Mouse (Mus musculus): Measurements from ENCODE around the gene Zranb1. TPM values are rescaled to one million over a fixed set of nuclear protein-coding genes. Genes with fewer than 3 reads are reported as not detected.

The Zranb1 gene
- polyA plus RNA-seq, 1 experiment: 5.4 TPM

- H3K4me3 ChIP-seq (ENCODE audit: insufficient read depth, poor library complexity, severe bottlenecking): no peak overlapping the region
- H3K27me3 ChIP-seq (ENCODE audit: control insufficient read depth, insufficient read depth, insufficient read length): no peaks in the 10 kb centered on the region
- H3K79me2 ChIP-seq (ENCODE audit: control insufficient read depth, insufficient read depth): peaks cover 18% of the 10 kb centered on the region
- H3K79me3 ChIP-seq (ENCODE audit: low read depth): no peaks in the 10 kb centered on the region
- H3ac ChIP-seq (ENCODE audit: control insufficient read depth, insufficient read length, low read depth): no peak overlapping the region
- TF ChIP-seq MAX (IDR thresholded peaks at IDR 0.05): no peak
- no peak for TF ChIP-seq CTCF (IDR thresholded peaks at IDR 0.05; ENCODE audit: control insufficient read depth, insufficient read depth, insufficient read length)
- no peak for TF ChIP-seq MYOG (IDR thresholded peaks at IDR 0.05; ENCODE audit: control insufficient read depth, extremely low read depth, insufficient read length)
- no peak for TF ChIP-seq CEBPB (IDR thresholded peaks at IDR 0.05; ENCODE audit: low read depth)
- no peak for TF ChIP-seq FOSL1 (IDR thresholded peaks at IDR 0.05; ENCODE audit: insufficient read depth, low read length, poor library complexity, severe bottlenecking)
- no peak for TF ChIP-seq MYOD1 (IDR thresholded peaks at IDR 0.05; ENCODE audit: control insufficient read depth, insufficient read length, low read depth)
- TF ChIP-seq USF1 (IDR thresholded peaks at IDR 0.05; ENCODE audit: low read depth): no peak
- peaks cover 38% of the 10 kb centered on the region for H3K36me3 ChIP-seq (ENCODE audit: control insufficient read depth, insufficient read depth)
Observed at GRCm38 (mm10) chr7:132998639-132999038, 67.7 kb downstream of the Zranb1 start.

DNA sequence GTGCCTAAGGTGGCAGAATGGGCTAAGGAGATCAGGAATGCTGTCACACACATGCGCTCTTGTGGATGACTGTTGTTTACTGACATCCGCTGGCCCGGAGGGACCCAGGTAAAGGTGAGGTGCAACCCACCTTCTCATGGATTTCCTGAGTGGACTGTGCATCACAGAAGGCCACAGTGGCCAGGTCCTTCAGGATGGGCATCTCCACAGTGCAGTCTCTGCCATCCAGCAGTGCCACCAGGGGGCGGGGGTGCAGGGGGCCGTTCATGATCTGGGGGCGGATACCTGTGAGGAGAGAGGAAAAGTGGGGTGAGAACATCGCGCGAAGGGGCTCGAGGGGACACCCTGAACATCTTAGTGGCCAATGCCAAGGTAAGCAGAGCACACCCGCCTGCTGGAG lies 68.1 kb downstream of the Zranb1 start:
- H3K79me3 ChIP-seq (ENCODE audit: low read depth): no peaks in the 10 kb centered on the region
- peaks cover 18% of the 10 kb centered on the region for H3K79me2 ChIP-seq (ENCODE audit: control insufficient read depth, insufficient read depth)
- H3K36me3 ChIP-seq (ENCODE audit: control insufficient read depth, insufficient read depth): peaks cover 34% of the 10 kb centered on the region
- no peak overlapping the region for H3K4me3 ChIP-seq (ENCODE audit: insufficient read depth, poor library complexity, severe bottlenecking)
- TF ChIP-seq MAX (IDR thresholded peaks at IDR 0.05) (no peak), MYOG (IDR thresholded peaks at IDR 0.05; ENCODE audit: control insufficient read depth, extremely low read depth, insufficient read length) (no peak), CEBPB (IDR thresholded peaks at IDR 0.05; ENCODE audit: low read depth) (no peak), CTCF (IDR thresholded peaks at IDR 0.05; ENCODE audit: control insufficient read depth, insufficient read depth, insufficient read length) (no peak), MYOD1 (IDR thresholded peaks at IDR 0.05; ENCODE audit: control insufficient read depth, insufficient read length, low read depth) (no peak), USF1 (IDR thresholded peaks at IDR 0.05; ENCODE audit: low read depth) (no peak), FOSL1 (IDR thresholded peaks at IDR 0.05; ENCODE audit: insufficient read depth, low read length, poor library complexity, severe bottlenecking) (no peak)
- no peak overlapping the region for H3ac ChIP-seq (ENCODE audit: control insufficient read depth, insufficient read length, low read depth)
- H3K27me3 ChIP-seq (ENCODE audit: control insufficient read depth, insufficient read depth, insufficient read length): no peaks in the 10 kb centered on the region

DNA sequence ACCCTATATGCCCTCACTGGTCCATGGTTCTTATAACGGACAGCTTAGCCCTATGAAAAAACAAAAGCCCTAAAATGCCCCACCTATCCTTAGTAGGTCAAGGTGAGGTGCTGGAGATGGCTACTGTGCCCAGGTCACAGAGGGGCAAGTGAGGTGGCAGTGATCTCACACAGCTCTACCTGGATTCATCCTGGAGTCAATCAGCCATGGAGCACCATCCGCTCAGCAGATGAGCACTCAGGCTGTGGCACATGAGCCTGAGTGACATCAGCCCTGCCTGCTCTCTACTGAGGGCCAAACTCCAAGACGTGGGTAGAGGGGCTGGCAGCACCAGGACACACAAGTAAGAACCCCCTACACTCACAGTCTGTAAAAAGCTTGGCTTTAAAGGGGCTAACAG lies 70.4 kb downstream of the Zranb1 start:
- H3K79me3 ChIP-seq (ENCODE audit: low read depth): peaks cover 4% of the 10 kb centered on the region
- H3ac ChIP-seq (ENCODE audit: control insufficient read depth, insufficient read length, low read depth): no peak overlapping the region
- H3K79me2 ChIP-seq (ENCODE audit: control insufficient read depth, insufficient read depth): peaks cover 37% of the 10 kb centered on the region
- peaks cover 22% of the 10 kb centered on the region for H3K36me3 ChIP-seq (ENCODE audit: control insufficient read depth, insufficient read depth)
- no peaks in the 10 kb centered on the region for H3K27me3 ChIP-seq (ENCODE audit: control insufficient read depth, insufficient read depth, insufficient read length)
- H3K4me3 ChIP-seq (ENCODE audit: insufficient read depth, poor library complexity, severe bottlenecking): no peak overlapping the region
- TF ChIP-seq CTCF (IDR thresholded peaks at IDR 0.05; ENCODE audit: control insufficient read depth, insufficient read depth, insufficient read length) (no peak), CEBPB (IDR thresholded peaks at IDR 0.05; ENCODE audit: low read depth) (no peak), FOSL1 (IDR thresholded peaks at IDR 0.05; ENCODE audit: insufficient read depth, low read length, poor library complexity, severe bottlenecking) (no peak), MYOD1 (IDR thresholded peaks at IDR 0.05; ENCODE audit: control insufficient read depth, insufficient read length, low read depth) (no peak), USF1 (IDR thresholded peaks at IDR 0.05; ENCODE audit: low read depth) (no peak)

DNA sequence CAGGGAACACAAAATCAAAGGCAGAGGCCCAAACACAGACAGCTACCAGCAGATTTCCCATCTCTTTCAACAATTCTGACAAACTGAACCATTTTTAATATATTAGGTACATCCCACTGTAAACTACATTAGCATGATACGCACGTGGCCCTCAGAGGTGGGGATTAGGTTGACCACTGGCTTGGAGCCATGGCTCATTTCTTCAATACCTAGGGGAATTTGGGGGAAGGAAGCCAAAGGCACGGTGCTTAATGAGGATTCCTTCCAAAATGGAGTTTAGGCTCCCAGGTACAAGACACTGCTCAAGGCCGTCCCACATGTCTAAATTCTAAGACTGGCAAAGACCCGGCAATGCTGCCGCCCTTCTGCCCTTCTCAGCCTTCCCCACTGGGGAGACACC lies 71.3 kb downstream of the Zranb1 start:
- peaks cover 14% of the 10 kb centered on the region for H3K36me3 ChIP-seq (ENCODE audit: control insufficient read depth, insufficient read depth)
- H3K27me3 ChIP-seq (ENCODE audit: control insufficient read depth, insufficient read depth, insufficient read length): no peaks in the 10 kb centered on the region
- no peak for TF ChIP-seq USF1 (IDR thresholded peaks at IDR 0.05; ENCODE audit: low read depth)
- no peak for TF ChIP-seq CEBPB (IDR thresholded peaks at IDR 0.05; ENCODE audit: low read depth)
- TF ChIP-seq MAX (IDR thresholded peaks at IDR 0.05): no peak
- H3K79me3 ChIP-seq (ENCODE audit: low read depth): peaks cover 5% of the 10 kb centered on the region
- H3K79me2 ChIP-seq (ENCODE audit: control insufficient read depth, insufficient read depth): peaks cover 44% of the 10 kb centered on the region
- H3K4me3 ChIP-seq (ENCODE audit: insufficient read depth, poor library complexity, severe bottlenecking): no peak overlapping the region
- no peak overlapping the region for H3ac ChIP-seq (ENCODE audit: control insufficient read depth, insufficient read length, low read depth)

DNA sequence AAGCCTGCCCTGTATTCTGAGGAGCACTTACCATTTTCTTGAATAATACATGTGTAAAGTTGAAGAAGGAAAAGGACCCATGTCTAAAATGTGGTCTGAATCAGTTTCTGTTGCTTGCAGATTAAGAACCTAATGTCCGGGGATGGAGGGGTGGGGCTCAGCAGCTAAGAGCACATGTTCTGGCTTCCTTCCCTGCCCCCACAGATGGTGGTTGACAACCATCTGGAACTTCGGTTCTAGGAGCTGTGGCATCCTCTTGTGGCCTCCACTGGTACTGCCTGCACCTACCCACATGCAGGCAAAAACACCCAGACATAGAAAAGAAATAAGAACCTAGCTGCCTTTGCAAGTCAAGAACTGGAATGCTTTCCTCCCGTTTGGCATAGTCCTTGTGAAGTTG lies 72.5 kb downstream of the Zranb1 start:
- Histone ChIP-seq H3K79me3 (ENCODE audit: low read depth) (peaks cover 6% of the 10 kb centered on the region), H3K36me3 (ENCODE audit: control insufficient read depth, insufficient read depth) (peaks cover 3% of the 10 kb centered on the region), H3K27me3 (ENCODE audit: control insufficient read depth, insufficient read depth, insufficient read length) (no peaks in the 10 kb centered on the region), H3K4me3 (ENCODE audit: insufficient read depth, poor library complexity, severe bottlenecking) (no peak overlapping the region), H3ac (ENCODE audit: control insufficient read depth, insufficient read length, low read depth) (no peak overlapping the region), H3K79me2 (ENCODE audit: control insufficient read depth, insufficient read depth) (peaks cover 52% of the 10 kb centered on the region)
- TF ChIP-seq CTCF (IDR thresholded peaks at IDR 0.05; ENCODE audit: control insufficient read depth, insufficient read depth, insufficient read length) (peak; percentile 54), CEBPB (IDR thresholded peaks at IDR 0.05; ENCODE audit: low read depth) (no peak), USF1 (IDR thresholded peaks at IDR 0.05; ENCODE audit: low read depth) (no peak), FOSL1 (IDR thresholded peaks at IDR 0.05; ENCODE audit: insufficient read depth, low read length, poor library complexity, severe bottlenecking) (no peak), MYOD1 (IDR thresholded peaks at IDR 0.05; ENCODE audit: control insufficient read depth, insufficient read length, low read depth) (no peak), MAX (IDR thresholded peaks at IDR 0.05) (peak; percentile 47), MYOG (IDR thresholded peaks at IDR 0.05; ENCODE audit: control insufficient read depth, extremely low read depth, insufficient read length) (no peak)

- H3K4me3 ChIP-seq (ENCODE audit: insufficient read depth, poor library complexity, severe bottlenecking): no peak overlapping the region
- no peaks in the 10 kb centered on the region for H3K27me3 ChIP-seq (ENCODE audit: control insufficient read depth, insufficient read depth, insufficient read length)
- H3K79me2 ChIP-seq (ENCODE audit: control insufficient read depth, insufficient read depth): peaks cover 69% of the 10 kb centered on the region
- TF ChIP-seq MAX (IDR thresholded peaks at IDR 0.05) (no peak), CTCF (IDR thresholded peaks at IDR 0.05; ENCODE audit: control insufficient read depth, insufficient read depth, insufficient read length) (no peak), MYOG (IDR thresholded peaks at IDR 0.05; ENCODE audit: control insufficient read depth, extremely low read depth, insufficient read length) (no peak), CEBPB (IDR thresholded peaks at IDR 0.05; ENCODE audit: low read depth) (no peak), USF1 (IDR thresholded peaks at IDR 0.05; ENCODE audit: low read depth) (no peak), MYOD1 (IDR thresholded peaks at IDR 0.05; ENCODE audit: control insufficient read depth, insufficient read length, low read depth) (no peak), FOSL1 (IDR thresholded peaks at IDR 0.05; ENCODE audit: insufficient read depth, low read length, poor library complexity, severe bottlenecking) (no peak)
- peaks cover 6% of the 10 kb centered on the region for H3K79me3 ChIP-seq (ENCODE audit: low read depth)
- no peak overlapping the region for H3ac ChIP-seq (ENCODE audit: control insufficient read depth, insufficient read length, low read depth)
- peaks cover 7% of the 10 kb centered on the region for H3K36me3 ChIP-seq (ENCODE audit: control insufficient read depth, insufficient read depth)
Observed at GRCm38 (mm10) chr7:133005772-133006171, 74.8 kb downstream of the Zranb1 start.
